Mouse (Mus musculus): Measurements from ENCODE around the gene Hacd4. TPM values are rescaled to one million over a fixed set of nuclear protein-coding genes. Genes with fewer than 3 reads are reported as not detected.

The Hacd4 gene
- polyA plus RNA-seq, 1 experiment: 38.7 TPM

- TF ChIP-seq CTCF (IDR thresholded peaks at IDR 0.05; ENCODE audit: borderline replicate concordance, insufficient read depth, low read length) (no peak), POLR2A (IDR thresholded peaks at IDR 0.05; ENCODE audit: low read depth, low read length) (no peak)
- H3K4me1 ChIP-seq (ENCODE audit: control insufficient read depth, insufficient read depth, low read length): peaks cover 11% of the 10 kb centered on the region
- H3K4me3 ChIP-seq (ENCODE audit: insufficient read depth, low read length): no peak overlapping the region
- H3K27ac ChIP-seq (ENCODE audit: insufficient read depth, low read length): peak overlapping the region; percentile 76
These were observed 24.4 kb upstream of the Hacd4 start for GRCm38 (mm10) chr4:88462981-88463646.

- no peak overlapping the region for H3K4me3 ChIP-seq (ENCODE audit: insufficient read depth, low read length)
- H3K27ac ChIP-seq (ENCODE audit: insufficient read depth, low read length): no peak overlapping the region
- peaks cover 11% of the 10 kb centered on the region for H3K4me1 ChIP-seq (ENCODE audit: control insufficient read depth, insufficient read depth, low read length)
- TF ChIP-seq CTCF (IDR thresholded peaks at IDR 0.05; ENCODE audit: borderline replicate concordance, insufficient read depth, low read length): no peak
- no peak for TF ChIP-seq POLR2A (IDR thresholded peaks at IDR 0.05; ENCODE audit: low read depth, low read length)
These were observed 23.8 kb upstream of the Hacd4 start for GRCm38 (mm10) chr4:88462501-88462900.

- TF ChIP-seq POLR2A (IDR thresholded peaks at IDR 0.05; ENCODE audit: low read depth, low read length) (no peak), CTCF (IDR thresholded peaks at IDR 0.05; ENCODE audit: borderline replicate concordance, insufficient read depth, low read length) (no peak)
- Histone ChIP-seq H3K27ac (ENCODE audit: insufficient read depth, low read length) (no peak overlapping the region), H3K4me3 (ENCODE audit: insufficient read depth, low read length) (no peak overlapping the region), H3K4me1 (ENCODE audit: control insufficient read depth, insufficient read depth, low read length) (peaks cover 11% of the 10 kb centered on the region)
These were observed 22.6 kb upstream of the Hacd4 start for GRCm38 (mm10) chr4:88461315-88461714.

GRCm38 (mm10) chr4:88458673-88459072, 19.9 kb upstream of the Hacd4 start:
- peaks cover 11% of the 10 kb centered on the region for H3K4me1 ChIP-seq (ENCODE audit: control insufficient read depth, insufficient read depth, low read length)
- H3K4me3 ChIP-seq (ENCODE audit: insufficient read depth, low read length): no peak overlapping the region
- TF ChIP-seq CTCF (IDR thresholded peaks at IDR 0.05; ENCODE audit: borderline replicate concordance, insufficient read depth, low read length) (no peak), POLR2A (IDR thresholded peaks at IDR 0.05; ENCODE audit: low read depth, low read length) (no peak)
- H3K27ac ChIP-seq (ENCODE audit: insufficient read depth, low read length): no peak overlapping the region

GRCm38 (mm10) chr4:88458093-88458492, 19.4 kb upstream of the Hacd4 start:
- no peak overlapping the region for H3K27ac ChIP-seq (ENCODE audit: insufficient read depth, low read length)
- no peak overlapping the region for H3K4me3 ChIP-seq (ENCODE audit: insufficient read depth, low read length)
- TF ChIP-seq CTCF (IDR thresholded peaks at IDR 0.05; ENCODE audit: borderline replicate concordance, insufficient read depth, low read length) (no peak), POLR2A (IDR thresholded peaks at IDR 0.05; ENCODE audit: low read depth, low read length) (no peak)
- H3K4me1 ChIP-seq (ENCODE audit: control insufficient read depth, insufficient read depth, low read length): peaks cover 6% of the 10 kb centered on the region

- peak overlapping the region; percentile 61; the same call in 1 of the 2 replicates for H3K27ac ChIP-seq (ENCODE audit: insufficient read depth, low read length)
- peaks cover 10% of the 10 kb centered on the region for H3K4me1 ChIP-seq (ENCODE audit: control insufficient read depth, insufficient read depth, low read length)
- no peak for TF ChIP-seq CTCF (IDR thresholded peaks at IDR 0.05; ENCODE audit: borderline replicate concordance, insufficient read depth, low read length)
- no peak for TF ChIP-seq POLR2A (IDR thresholded peaks at IDR 0.05; ENCODE audit: low read depth, low read length)
- no peak overlapping the region for H3K4me3 ChIP-seq (ENCODE audit: insufficient read depth, low read length)
These were observed 11.5 kb upstream of the Hacd4 start for GRCm38 (mm10) chr4:88450087-88450765.

- no peak for TF ChIP-seq POLR2A (IDR thresholded peaks at IDR 0.05; ENCODE audit: low read depth, low read length)
- no peak for TF ChIP-seq CTCF (IDR thresholded peaks at IDR 0.05; ENCODE audit: borderline replicate concordance, insufficient read depth, low read length)
- Histone ChIP-seq H3K4me1 (ENCODE audit: control insufficient read depth, insufficient read depth, low read length) (peaks cover 10% of the 10 kb centered on the region), H3K4me3 (ENCODE audit: insufficient read depth, low read length) (no peak overlapping the region), H3K27ac (ENCODE audit: insufficient read depth, low read length) (peak overlapping the region; percentile 85)
These were observed 10.2 kb upstream of the Hacd4 start for GRCm38 (mm10) chr4:88448976-88449375.

- no peak overlapping the region for H3K4me3 ChIP-seq (ENCODE audit: insufficient read depth, low read length)
- H3K4me1 ChIP-seq (ENCODE audit: control insufficient read depth, insufficient read depth, low read length): peaks cover 11% of the 10 kb centered on the region; the same call in 1 of the 2 replicates
- H3K27ac ChIP-seq (ENCODE audit: insufficient read depth, low read length): no peak overlapping the region
- no peak for TF ChIP-seq POLR2A (IDR thresholded peaks at IDR 0.05; ENCODE audit: low read depth, low read length)
These were observed 2.1 kb upstream of the Hacd4 start for GRCm38 (mm10) chr4:88440814-88441213.

GRCm38 (mm10) chr4:88439669-88440123, 968 bp upstream of the Hacd4 start:
- TF ChIP-seq CTCF (IDR thresholded peaks at IDR 0.05; ENCODE audit: borderline replicate concordance, insufficient read depth, low read length) (no peak), POLR2A (IDR thresholded peaks at IDR 0.05; ENCODE audit: low read depth, low read length) (no peak)
- Histone ChIP-seq H3K4me3 (ENCODE audit: insufficient read depth, low read length) (no peak overlapping the region), H3K27ac (ENCODE audit: insufficient read depth, low read length) (no peak overlapping the region), H3K4me1 (ENCODE audit: control insufficient read depth, insufficient read depth, low read length) (peaks cover 11% of the 10 kb centered on the region; the same call in 1 of the 2 replicates)

GRCm38 (mm10) chr4:88438990-88439329, 232 bp upstream of the Hacd4 start:
- no peak overlapping the region for H3K27ac ChIP-seq (ENCODE audit: insufficient read depth, low read length)
- peaks cover 11% of the 10 kb centered on the region; the same call in 1 of the 2 replicates for H3K4me1 ChIP-seq (ENCODE audit: control insufficient read depth, insufficient read depth, low read length)
- TF ChIP-seq CTCF (IDR thresholded peaks at IDR 0.05; ENCODE audit: borderline replicate concordance, insufficient read depth, low read length) (no peak), POLR2A (IDR thresholded peaks at IDR 0.05; ENCODE audit: low read depth, low read length) (no peak)
- no peak overlapping the region for H3K4me3 ChIP-seq (ENCODE audit: insufficient read depth, low read length)

All from embryonic fibroblast, embryonic 13.5 days (primary cell).